Mouse (Mus musculus): ENCODE measurements around the gene Tdrd9. TPM values are rescaled to one million over a fixed set of nuclear protein-coding genes. Genes with fewer than 3 reads are reported as not detected.

The Tdrd9 gene
- total RNA-seq, 4 experiments from 2014 or later = 0.05 to 0.50 (median 0.29) TPM

- peak; percentile 69 for DNase-seq (ENCODE audit: low spot score)
These were observed 13.1 kb upstream of the Tdrd9 start for GRCm38 (mm10) chr12:111958101-111958865.

GRCm38 (mm10) chr12:111963339-111963738, 8.0 kb upstream of the Tdrd9 start:
- no peak for DNase-seq (ENCODE audit: low spot score)

- peak; percentile 94 for DNase-seq (ENCODE audit: low spot score)
These were observed 4.6 kb upstream of the Tdrd9 start, which contains the start of gene Atp5mpl for GRCm38 (mm10) chr12:111966683-111967173. Atp5mpl (minus strand) TSS chr12:111966977.

GRCm38 (mm10) chr12:111970085-111970484, 1.3 kb upstream of the Tdrd9 start:
- no peak for DNase-seq (ENCODE audit: low spot score)

- DNase-seq (ENCODE audit: low spot score) = no peak
These were observed 1.1 kb downstream of the Tdrd9 start for GRCm38 (mm10) chr12:111972504-111972903.

- DNase-seq (ENCODE audit: low spot score) = no peak
These were observed 3.2 kb downstream of the Tdrd9 start for GRCm38 (mm10) chr12:111974578-111974977.

- DNase-seq (ENCODE audit: low spot score) = peak; percentile 17
These were observed 5.8 kb downstream of the Tdrd9 start for GRCm38 (mm10) chr12:111977138-111977537.

GRCm38 (mm10) chr12:111978274-111978673, 6.9 kb downstream of the Tdrd9 start:
- no peak for DNase-seq (ENCODE audit: low spot score)

GRCm38 (mm10) chr12:111980887-111981367, 9.6 kb downstream of the Tdrd9 start, which contains the start of gene Rd3l:
Rd3l (minus strand) TSS chr12:111981317.
- DNase-seq (ENCODE audit: low spot score) = no peak

- DNase-seq (ENCODE audit: low spot score) = no peak
These were observed 10.5 kb downstream of the Tdrd9 start for GRCm38 (mm10) chr12:111981831-111982230.

- no peak for DNase-seq (ENCODE audit: low spot score)
These were observed 11.8 kb downstream of the Tdrd9 start for GRCm38 (mm10) chr12:111983165-111983564.

GRCm38 (mm10) chr12:111986756-111987155, 15.4 kb downstream of the Tdrd9 start:
- DNase-seq (ENCODE audit: low spot score) = no peak

GRCm38 (mm10) chr12:111992626-111993025, 21.3 kb downstream of the Tdrd9 start:
- no peak for DNase-seq (ENCODE audit: low spot score)

GRCm38 (mm10) chr12:111995161-111995560, 23.8 kb downstream of the Tdrd9 start:
- DNase-seq (ENCODE audit: low spot score) = no peak

- no peak for DNase-seq (ENCODE audit: low spot score)
These were observed 28.4 kb downstream of the Tdrd9 start for GRCm38 (mm10) chr12:111999735-112000134.

GRCm38 (mm10) chr12:112001223-112001622, 29.9 kb downstream of the Tdrd9 start:
- DNase-seq (ENCODE audit: low spot score) = peak; percentile 60

- DNase-seq (ENCODE audit: low spot score) = no peak
These were observed 41.3 kb downstream of the Tdrd9 start for GRCm38 (mm10) chr12:112012511-112013270.

GRCm38 (mm10) chr12:112013271-112013801, 42.0 kb downstream of the Tdrd9 start:
- no peak for DNase-seq (ENCODE audit: low spot score)

GRCm38 (mm10) chr12:112016346-112016745, 45.0 kb downstream of the Tdrd9 start:
- no peak for DNase-seq (ENCODE audit: low spot score)

- no peak for DNase-seq (ENCODE audit: low spot score)
These were observed 51.9 kb downstream of the Tdrd9 start for GRCm38 (mm10) chr12:112023306-112023705.

GRCm38 (mm10) chr12:112024581-112025310, 53.4 kb downstream of the Tdrd9 start:
- DNase-seq (ENCODE audit: low spot score) = no peak
